Mouse (Mus musculus): ENCODE results near the gene Ankrd34a. TPM values are rescaled to one million over a fixed set of nuclear protein-coding genes. Genes with fewer than 3 reads are reported as not detected.

Gene Ankrd34a
- 18.6 and 21.0 TPM in 2 replicates for polyA plus RNA-seq (2015; fragmentation: Nextera tagmentation; extraction: Ambion mirVana)

DNA sequence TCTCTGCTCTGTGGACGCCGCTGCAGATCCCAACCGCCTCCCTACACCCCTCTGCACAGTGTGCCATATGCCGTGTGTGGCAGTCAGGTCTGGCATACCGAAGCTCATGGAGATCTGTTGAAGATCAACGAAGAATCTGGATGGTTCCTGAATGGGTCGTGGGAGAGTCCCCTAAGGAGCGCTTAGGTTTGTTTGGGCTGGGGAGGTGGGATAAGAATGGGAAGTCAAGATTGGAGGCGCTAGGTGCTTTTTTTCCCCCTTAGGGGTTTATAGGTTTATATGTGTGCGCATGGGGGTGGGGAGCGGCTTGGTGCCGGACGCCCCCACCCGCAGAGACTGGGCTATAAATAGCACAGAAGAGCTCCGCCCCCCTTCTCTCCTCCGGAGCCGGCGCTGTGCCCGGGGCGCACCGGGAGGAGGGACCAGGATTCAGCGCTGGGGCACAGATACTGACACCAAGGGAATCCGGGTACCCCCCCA lies at the start of gene Ankrd34a:
Gene Ankrd34a (plus strand): TSS at position 409 of the 480 bp plus-strand sequence.
- H3K36me3 ChIP-seq, result no peaks in the 10 kb centered on the region
- H3K4me2 ChIP-seq, result peak within 1 kb of the TSS; percentile 97
- ATAC-seq (ENCODE audit: low FRiP score), result peak; percentile 8; the same call in 1 of the 2 replicates
- peak within 1 kb of the TSS; percentile 62 for H3K4me3 ChIP-seq (replicated peaks)
- H3K9ac ChIP-seq (replicated peaks), result peak within 1 kb of the TSS; percentile 76
- H3K27ac ChIP-seq (replicated peaks), result peak within 1 kb of the TSS; percentile 77
- H3K9me3 ChIP-seq (replicated peaks), result no peaks in the 10 kb centered on the region
- WGBS, result under 1% methylated on average over 15 of the region's 23 CpGs
- H3K4me1 ChIP-seq, result peaks cover 69% of the 10 kb centered on the region
- no peaks in the 10 kb centered on the region for H3K27me3 ChIP-seq (replicated peaks)

DNA sequence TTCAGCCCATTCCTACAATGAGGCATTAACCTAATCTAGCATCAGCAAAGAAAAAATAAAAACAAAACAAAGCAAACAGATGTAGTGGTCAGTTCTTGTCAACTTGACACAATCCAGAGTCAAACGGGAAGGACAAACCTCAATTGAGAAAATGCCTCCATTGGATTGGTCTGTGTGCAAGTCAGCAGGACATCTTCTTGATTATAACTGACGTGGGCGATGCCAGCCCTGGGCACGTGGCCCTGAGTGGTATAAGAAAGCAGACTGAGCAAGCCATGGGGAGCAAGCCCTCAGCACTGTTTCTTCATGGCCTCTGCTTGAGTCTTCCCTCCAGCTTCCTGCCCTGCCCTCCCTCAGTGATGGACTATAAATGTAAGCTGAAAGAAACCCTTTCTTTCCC lies 49.6 kb upstream of the Ankrd34a start:
- WGBS, result 51% methylated on average over 4 of the region's 4 CpGs
- Histone ChIP-seq H3K27ac (replicated peaks) (no peak overlapping the region), H3K36me3 (no peaks in the 10 kb centered on the region), H3K9me3 (replicated peaks) (no peaks in the 10 kb centered on the region), H3K4me3 (replicated peaks) (no peak overlapping the region), H3K9ac (replicated peaks) (no peak overlapping the region), H3K4me1 (no peaks in the 10 kb centered on the region), H3K4me2 (peak overlapping the region; percentile 20; the same call in 1 of the 2 replicates), H3K27me3 (replicated peaks) (no peaks in the 10 kb centered on the region)
- no peak for ATAC-seq (ENCODE audit: low FRiP score)

DNA sequence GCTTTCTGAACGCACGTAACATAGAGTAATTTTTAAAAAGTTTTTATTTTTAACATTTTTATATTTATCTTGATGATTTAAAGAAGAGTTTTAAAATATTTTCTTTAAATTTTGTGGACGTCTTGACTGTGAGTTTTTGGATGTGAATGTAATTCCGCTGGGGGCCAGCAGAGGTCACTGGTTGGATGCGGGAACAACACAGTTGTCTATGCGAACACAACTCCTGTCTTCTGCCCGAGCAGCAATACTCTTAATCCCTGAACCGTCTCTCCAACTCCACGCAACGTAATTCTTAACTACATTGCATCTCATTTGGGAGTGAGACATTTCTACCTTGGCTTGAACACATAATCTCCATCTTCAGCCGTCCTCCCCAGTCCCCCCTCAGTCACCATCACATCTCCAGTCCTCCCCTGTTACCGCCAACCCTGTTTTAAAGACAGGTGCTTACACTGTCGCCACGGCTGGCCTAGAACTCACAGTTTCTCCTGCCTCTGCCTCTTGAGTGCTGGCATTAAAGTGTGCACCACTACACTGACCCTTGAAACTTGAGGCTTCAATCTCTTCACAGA lies 49.0 kb upstream of the Ankrd34a start:
- no peaks in the 10 kb centered on the region for H3K27me3 ChIP-seq (replicated peaks)
- no peaks in the 10 kb centered on the region for H3K36me3 ChIP-seq
- 10% methylated on average over 14 of the region's 14 CpGs for WGBS
- peak overlapping the region; percentile 40 for H3K4me2 ChIP-seq
- H3K27ac ChIP-seq (replicated peaks), result no peak overlapping the region
- ATAC-seq (ENCODE audit: low FRiP score), result 0 out of 2 replicates have a peak, but pooled peaks have one; percentile 48
- H3K9me3 ChIP-seq (replicated peaks), result no peaks in the 10 kb centered on the region
- H3K9ac ChIP-seq (replicated peaks), result no peak overlapping the region
- no peak overlapping the region; the same call in 1 of the 2 replicates for H3K4me3 ChIP-seq (replicated peaks)
- no peaks in the 10 kb centered on the region for H3K4me1 ChIP-seq

DNA sequence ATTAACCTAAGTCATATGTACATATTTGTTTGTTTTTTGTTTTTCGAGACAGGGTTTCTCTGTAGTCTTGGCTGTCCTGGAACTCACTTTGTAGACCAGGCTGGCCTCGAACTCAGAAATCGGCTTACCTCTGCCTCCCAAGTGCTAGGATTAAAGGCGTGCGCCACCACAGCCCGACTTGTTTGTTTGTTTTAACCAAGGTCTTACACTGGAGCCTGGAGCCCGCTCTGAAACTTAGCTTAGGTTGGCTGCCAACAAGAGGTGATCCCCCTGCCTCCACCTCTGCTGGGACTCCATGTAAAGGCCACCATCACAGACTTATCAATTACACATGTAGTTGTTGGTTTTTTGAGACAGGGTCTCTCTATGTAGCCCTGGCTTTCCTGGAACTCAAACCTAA lies 47.6 kb upstream of the Ankrd34a start:
- no peak overlapping the region for H3K27ac ChIP-seq (replicated peaks)
- no peaks in the 10 kb centered on the region for H3K27me3 ChIP-seq (replicated peaks)
- H3K4me3 ChIP-seq (replicated peaks), result no peak overlapping the region
- whole genome bisulfite sequencing, result 90% methylated on average over 7 of the region's 7 CpGs
- H3K36me3 ChIP-seq, result no peaks in the 10 kb centered on the region
- H3K9me3 ChIP-seq (replicated peaks), result no peaks in the 10 kb centered on the region
- H3K4me2 ChIP-seq, result no peak overlapping the region
- no peaks in the 10 kb centered on the region for H3K4me1 ChIP-seq
- no peak overlapping the region for H3K9ac ChIP-seq (replicated peaks)
- ATAC-seq (ENCODE audit: low FRiP score), result no peak

DNA sequence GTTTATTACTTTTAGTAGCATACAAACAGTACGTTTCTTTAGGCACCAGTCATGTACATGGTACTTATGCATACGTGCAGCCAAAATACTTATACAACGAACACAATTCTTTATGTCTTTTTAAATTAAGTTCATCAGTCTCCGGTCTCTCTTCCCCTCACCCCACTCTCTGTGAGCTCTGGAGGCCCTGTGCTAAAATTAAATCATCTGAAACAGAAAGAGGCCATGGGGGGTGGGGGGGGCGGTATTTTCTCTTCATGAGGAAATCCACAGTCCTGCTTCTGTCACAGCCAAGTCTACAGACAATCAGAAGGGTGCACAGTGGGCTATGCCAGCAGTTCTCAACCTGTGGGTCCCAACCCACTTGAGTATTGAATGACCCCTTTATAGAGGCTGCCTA lies 47.1 kb upstream of the Ankrd34a start:
- Histone ChIP-seq H3K4me3 (replicated peaks) (no peak overlapping the region), H3K27ac (replicated peaks) (no peak overlapping the region), H3K36me3 (no peaks in the 10 kb centered on the region), H3K4me1 (no peaks in the 10 kb centered on the region), H3K4me2 (no peak overlapping the region), H3K9ac (replicated peaks) (no peak overlapping the region), H3K27me3 (replicated peaks) (no peaks in the 10 kb centered on the region), H3K9me3 (replicated peaks) (no peaks in the 10 kb centered on the region)
- ATAC-seq (ENCODE audit: low FRiP score), result no peak
- 81% methylated on average over 5 of the region's 5 CpGs for WGBS

DNA sequence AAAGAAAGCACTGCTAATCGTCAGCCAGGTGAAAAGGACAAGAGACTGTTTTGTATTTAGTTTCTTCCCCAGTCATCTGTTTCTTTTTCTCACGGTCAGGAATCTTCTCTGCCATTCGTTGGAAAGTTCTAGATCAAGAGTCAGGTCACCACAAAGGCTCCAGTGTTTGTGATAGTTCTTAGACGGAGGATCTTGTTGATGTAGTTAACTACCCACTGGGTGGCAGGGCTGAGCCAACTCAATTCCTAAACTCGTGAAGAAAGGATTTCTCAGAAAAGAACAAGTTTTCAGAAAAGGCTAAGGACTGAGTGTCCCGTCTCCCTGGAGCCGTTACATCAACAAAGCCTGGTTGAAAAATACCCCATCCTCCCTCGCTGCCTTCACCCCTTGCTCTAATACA lies 45.2 kb upstream of the Ankrd34a start:
- Histone ChIP-seq H3K4me1 (peaks cover 12% of the 10 kb centered on the region), H3K36me3 (no peaks in the 10 kb centered on the region), H3K9me3 (replicated peaks) (no peaks in the 10 kb centered on the region), H3K27ac (replicated peaks) (no peak overlapping the region), H3K27me3 (replicated peaks) (no peaks in the 10 kb centered on the region), H3K4me3 (replicated peaks) (no peak overlapping the region), H3K4me2 (no peak overlapping the region), H3K9ac (replicated peaks) (no peak overlapping the region)
- no peak for ATAC-seq (ENCODE audit: low FRiP score)
- WGBS, result 23% methylated on average over 8 of the region's 8 CpGs

DNA sequence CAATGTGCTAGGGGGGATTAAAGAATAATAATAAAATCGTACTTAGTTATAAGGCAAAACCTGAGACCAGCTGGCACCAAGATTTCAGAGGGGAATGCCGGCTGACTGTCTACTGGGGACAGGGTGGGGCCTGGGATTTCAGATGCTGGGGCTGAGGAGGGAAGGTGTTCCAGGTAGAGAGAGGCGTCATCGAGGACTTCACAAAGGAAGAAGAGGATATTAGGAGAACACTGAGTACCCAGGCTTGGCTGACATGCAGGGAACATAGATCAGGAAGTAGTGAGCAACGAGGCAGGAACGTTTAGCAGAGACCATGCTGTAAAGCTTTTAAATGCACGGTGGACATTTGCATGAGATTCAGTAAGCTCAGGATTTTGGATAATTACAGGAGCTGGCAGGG lies 44.5 kb upstream of the Ankrd34a start:
- Histone ChIP-seq H3K9ac (replicated peaks) (no peak overlapping the region), H3K4me2 (no peak overlapping the region), H3K4me1 (peaks cover 18% of the 10 kb centered on the region), H3K27me3 (replicated peaks) (no peaks in the 10 kb centered on the region), H3K27ac (replicated peaks) (no peak overlapping the region), H3K9me3 (replicated peaks) (no peaks in the 10 kb centered on the region), H3K36me3 (no peaks in the 10 kb centered on the region), H3K4me3 (replicated peaks) (no peak overlapping the region)
- 77% methylated on average over 7 of the region's 7 CpGs for WGBS
- no peak for ATAC-seq (ENCODE audit: low FRiP score)

DNA sequence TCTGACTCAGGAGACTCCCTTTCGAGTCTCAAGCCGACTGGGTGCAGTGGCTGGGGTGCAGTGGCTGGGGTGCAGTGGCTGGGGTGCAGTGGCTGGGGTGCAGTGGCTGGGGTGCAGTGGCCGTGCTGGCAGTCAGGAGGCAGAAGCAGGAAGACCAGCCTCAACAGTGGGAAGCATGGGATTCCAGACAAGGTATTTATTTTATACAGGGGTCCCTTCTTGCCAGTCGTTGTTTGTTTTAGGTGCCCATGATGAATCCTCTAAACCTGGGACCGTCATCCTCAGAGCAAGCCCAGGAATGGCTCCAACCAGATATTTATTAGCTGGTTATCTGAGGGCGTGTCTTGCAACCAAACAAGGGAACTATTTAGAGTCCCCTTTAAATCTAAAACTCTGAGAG lies 42.8 kb upstream of the Ankrd34a start:
- no peak overlapping the region for H3K4me2 ChIP-seq
- H3K9me3 ChIP-seq (replicated peaks), result no peaks in the 10 kb centered on the region
- no peak for ATAC-seq (ENCODE audit: low FRiP score)
- H3K9ac ChIP-seq (replicated peaks), result no peak overlapping the region
- 83% methylated on average over 6 of the region's 6 CpGs for WGBS
- no peaks in the 10 kb centered on the region for H3K36me3 ChIP-seq
- peaks cover 23% of the 10 kb centered on the region for H3K4me1 ChIP-seq
- H3K4me3 ChIP-seq (replicated peaks), result no peak overlapping the region
- H3K27me3 ChIP-seq (replicated peaks), result no peaks in the 10 kb centered on the region
- H3K27ac ChIP-seq (replicated peaks), result no peak overlapping the region

DNA sequence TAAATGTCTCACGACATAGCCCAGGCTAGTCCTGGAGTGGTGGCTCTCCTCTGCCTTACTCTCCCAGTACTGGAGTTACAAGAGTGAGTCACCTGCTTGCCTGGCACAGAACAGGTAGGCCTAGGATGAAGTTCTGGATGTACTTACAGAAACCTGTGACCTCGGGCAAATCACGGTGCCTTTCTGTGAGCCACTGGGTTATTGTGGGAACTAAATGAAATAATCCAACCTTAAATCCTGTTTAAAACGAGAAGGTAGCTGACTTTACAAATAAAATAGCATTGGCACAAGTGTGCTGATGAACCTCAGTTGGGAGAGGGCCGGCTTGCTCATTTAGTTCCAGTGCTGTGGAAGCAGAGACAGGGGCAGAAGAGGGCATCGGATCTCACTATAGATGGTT lies 42.2 kb upstream of the Ankrd34a start:
- Histone ChIP-seq H3K9me3 (replicated peaks) (no peaks in the 10 kb centered on the region), H3K36me3 (no peaks in the 10 kb centered on the region), H3K4me3 (replicated peaks) (no peak overlapping the region), H3K27ac (replicated peaks) (no peak overlapping the region), H3K27me3 (replicated peaks) (no peaks in the 10 kb centered on the region), H3K4me2 (no peak overlapping the region), H3K9ac (replicated peaks) (no peak overlapping the region), H3K4me1 (peaks cover 29% of the 10 kb centered on the region)
- WGBS, result 88% methylated on average over 6 of the region's 6 CpGs
- no peak for ATAC-seq (ENCODE audit: low FRiP score)

DNA sequence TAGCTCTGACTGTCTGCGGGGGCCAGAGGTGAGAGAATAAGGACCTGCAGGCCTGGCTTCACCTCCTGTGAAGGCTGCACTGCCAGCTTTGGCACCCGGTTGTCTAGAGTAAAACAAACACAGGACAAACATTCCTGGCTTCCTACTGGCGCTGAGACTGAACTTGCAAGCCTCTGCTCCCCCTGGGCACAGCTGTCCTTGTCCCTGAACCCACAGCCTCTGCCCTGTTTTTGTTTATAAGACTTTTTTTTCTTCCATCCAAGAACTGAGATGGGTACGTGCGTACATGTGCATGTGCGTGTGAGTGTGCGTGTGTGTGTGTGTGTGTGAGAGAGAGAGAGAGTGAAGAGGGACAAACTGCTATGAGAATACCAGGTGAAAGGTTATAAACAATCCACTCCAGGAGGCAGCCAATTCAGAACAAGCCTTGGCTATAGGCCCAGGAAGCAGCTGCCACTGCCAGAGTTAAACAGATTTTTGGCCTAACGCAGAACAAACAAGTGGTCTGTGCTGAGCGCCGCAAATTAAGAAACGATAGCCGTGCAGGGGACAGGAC lies 41.3 kb upstream of the Ankrd34a start:
- H3K4me2 ChIP-seq, result 0 out of 2 replicates have a peak overlapping the region, but pooled peaks have one; percentile 7
- ATAC-seq (ENCODE audit: low FRiP score), result no peak
- peaks cover 38% of the 10 kb centered on the region for H3K4me1 ChIP-seq
- peak overlapping the region; percentile 73 for H3K27ac ChIP-seq (replicated peaks)
- H3K9me3 ChIP-seq (replicated peaks), result no peaks in the 10 kb centered on the region
- H3K4me3 ChIP-seq (replicated peaks), result no peak overlapping the region
- H3K9ac ChIP-seq (replicated peaks), result no peak overlapping the region
- peaks cover 3% of the 10 kb centered on the region; the same call in 1 of the 2 replicates for H3K36me3 ChIP-seq
- WGBS, result 30% methylated on average over 12 of the region's 12 CpGs
- H3K27me3 ChIP-seq (replicated peaks), result no peaks in the 10 kb centered on the region

DNA sequence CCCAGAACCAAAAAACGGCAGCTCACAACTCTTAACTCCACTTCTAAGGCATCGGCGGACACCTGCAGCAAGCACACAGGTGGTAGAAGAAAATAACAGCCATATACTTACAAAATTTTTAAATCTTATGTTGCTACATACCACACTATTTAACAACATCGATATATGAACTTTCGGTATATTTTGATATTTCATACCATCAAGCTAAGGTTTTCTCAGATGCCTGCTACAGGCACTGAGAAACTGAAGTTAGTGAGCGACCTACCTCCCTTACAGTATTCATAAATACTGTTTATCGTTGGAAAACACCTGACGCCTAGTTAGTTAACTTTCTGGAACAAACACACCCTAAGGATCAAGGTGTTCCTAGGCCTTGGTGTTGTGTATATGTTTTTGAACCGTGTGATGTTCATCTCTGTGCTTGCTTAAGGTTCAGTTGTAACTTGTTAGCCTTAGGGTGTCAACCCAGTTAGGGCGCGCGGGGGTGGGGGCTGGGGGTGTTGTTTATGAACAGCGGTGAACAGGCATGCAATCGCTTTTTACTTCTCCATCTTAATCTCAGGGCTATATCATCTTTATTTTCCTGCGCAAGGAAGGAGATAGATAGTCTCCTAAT lies 40.3 kb upstream of the Ankrd34a start:
- Histone ChIP-seq H3K27ac (replicated peaks) (peak overlapping the region; percentile 73), H3K4me3 (replicated peaks) (no peak overlapping the region), H3K9ac (replicated peaks) (no peak overlapping the region), H3K9me3 (replicated peaks) (no peaks in the 10 kb centered on the region), H3K4me1 (peaks cover 48% of the 10 kb centered on the region), H3K36me3 (peaks cover 12% of the 10 kb centered on the region), H3K27me3 (replicated peaks) (no peaks in the 10 kb centered on the region), H3K4me2 (peak overlapping the region; percentile 81)
- ATAC-seq (ENCODE audit: low FRiP score), result no peak
- WGBS, result 91% methylated on average over 15 of the region's 15 CpGs

Data from neural tube, embryonic 15.5 days (tissue).